Mouse (Mus musculus): ENCODE results near the gene Utrn. TPM values are rescaled to one million over a fixed set of nuclear protein-coding genes. Genes with fewer than 3 reads are reported as not detected.

Gene Utrn
- 44.3 and 49.7 TPM in 2 replicates for polyA plus RNA-seq (2014; fragmentation: Nextera tagmentation; extraction: Ambion mirVana)

- Histone ChIP-seq H3K36me3 (ENCODE audit: control insufficient read depth, insufficient read depth, low read length) (no peaks in the 10 kb centered on the region), H3K9ac (ENCODE audit: low read length) (peak within 1 kb of the TSS; percentile 87), H3K9me3 (ENCODE audit: control insufficient read depth, low read length) (no peaks in the 10 kb centered on the region), H3K4me3 (ENCODE audit: low read depth, low read length) (peak within 1 kb of the TSS; percentile 70), H3K27me3 (ENCODE audit: control insufficient read depth, insufficient read depth, low read length) (no peaks in the 10 kb centered on the region), H3K4me2 (ENCODE audit: low read depth, low read length, severe bottlenecking) (peak within 1 kb of the TSS; percentile 95), H3K27ac (ENCODE audit: low read depth, low read length) (peak within 1 kb of the TSS; percentile 57), H3K4me1 (replicated peaks; ENCODE audit: control insufficient read depth, insufficient read depth, low read length) (no peaks in the 10 kb centered on the region; the same call in 1 of the 2 replicates)
- peak; percentile 92 for DNase-seq (ENCODE audit: low spot score)
- ATAC-seq (replicated peaks; ENCODE audit: low FRiP score): peak; percentile 91
- WGBS: under 1% methylated on average over 75 of the region's 77 CpGs
Measured at GRCm38 (mm10) chr10:12869029-12869671, at the start of gene Utrn. TSS of gene Utrn (minus strand) at chr10:12869365.

GRCm38 (mm10) chr10:12917626-12918025 lies 48.5 kb upstream of the Utrn start:
- H3K27me3 ChIP-seq (ENCODE audit: control insufficient read depth, insufficient read depth, low read length): no peaks in the 10 kb centered on the region
- H3K9ac ChIP-seq (ENCODE audit: low read length): no peak overlapping the region
- no peaks in the 10 kb centered on the region for H3K4me1 ChIP-seq (replicated peaks; ENCODE audit: control insufficient read depth, insufficient read depth, low read length)
- DNase-seq (ENCODE audit: low spot score) (no peak), ATAC-seq (replicated peaks; ENCODE audit: low FRiP score) (no peak)
- H3K9me3 ChIP-seq (ENCODE audit: control insufficient read depth, low read length): no peaks in the 10 kb centered on the region
- WGBS: 31% methylated on average over 1 of the region's 1 CpGs
- no peak overlapping the region for H3K4me2 ChIP-seq (ENCODE audit: low read depth, low read length, severe bottlenecking)
- H3K4me3 ChIP-seq (ENCODE audit: low read depth, low read length): no peak overlapping the region
- no peaks in the 10 kb centered on the region for H3K36me3 ChIP-seq (ENCODE audit: control insufficient read depth, insufficient read depth, low read length)
- H3K27ac ChIP-seq (ENCODE audit: low read depth, low read length): no peak overlapping the region

DNA sequence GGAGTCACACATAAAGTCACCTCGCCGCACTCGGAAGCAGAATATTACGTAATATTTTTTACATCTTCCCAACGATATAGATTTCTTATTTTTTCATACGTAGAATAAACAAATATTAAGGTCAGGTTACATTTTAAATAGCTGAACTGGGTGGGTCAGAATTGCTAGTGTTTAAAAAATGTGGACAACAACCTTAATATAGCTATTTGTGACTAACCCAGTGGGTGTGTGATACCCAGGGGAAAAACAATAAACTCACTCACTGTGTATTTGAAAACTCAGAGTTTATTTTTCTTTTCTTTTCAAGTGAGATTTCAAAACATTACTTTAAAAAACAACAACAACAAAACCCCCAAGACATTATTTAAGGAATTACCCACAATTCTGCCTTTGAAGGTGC lies 47.2 kb upstream of the Utrn start:
- H3K4me3 ChIP-seq (ENCODE audit: low read depth, low read length): no peak overlapping the region
- H3K4me2 ChIP-seq (ENCODE audit: low read depth, low read length, severe bottlenecking): no peak overlapping the region
- WGBS: 94% methylated on average over 6 of the region's 6 CpGs

GRCm38 (mm10) chr10:12915826-12916225 lies 46.7 kb upstream of the Utrn start:
- no peak for ATAC-seq (replicated peaks; ENCODE audit: low FRiP score)
- peak; percentile 51 for DNase-seq (ENCODE audit: low spot score)
- no peak overlapping the region for H3K27ac ChIP-seq (ENCODE audit: low read depth, low read length)
- no peaks in the 10 kb centered on the region for H3K4me1 ChIP-seq (replicated peaks; ENCODE audit: control insufficient read depth, insufficient read depth, low read length)
- no peak overlapping the region for H3K4me3 ChIP-seq (ENCODE audit: low read depth, low read length)
- no peak overlapping the region for H3K4me2 ChIP-seq (ENCODE audit: low read depth, low read length, severe bottlenecking)
- no peak overlapping the region for H3K9ac ChIP-seq (ENCODE audit: low read length)
- H3K27me3 ChIP-seq (ENCODE audit: control insufficient read depth, insufficient read depth, low read length): no peaks in the 10 kb centered on the region
- 83% methylated on average over 7 of the region's 7 CpGs for WGBS
- H3K36me3 ChIP-seq (ENCODE audit: control insufficient read depth, insufficient read depth, low read length): no peaks in the 10 kb centered on the region
- H3K9me3 ChIP-seq (ENCODE audit: control insufficient read depth, low read length): no peaks in the 10 kb centered on the region

More for the DNA sequence above, 47.2 kb upstream of the Utrn start:
- Histone ChIP-seq H3K9me3 (ENCODE audit: control insufficient read depth, low read length) (no peaks in the 10 kb centered on the region), H3K27ac (ENCODE audit: low read depth, low read length) (no peak overlapping the region), H3K9ac (ENCODE audit: low read length) (no peak overlapping the region), H3K27me3 (ENCODE audit: control insufficient read depth, insufficient read depth, low read length) (no peaks in the 10 kb centered on the region), H3K36me3 (ENCODE audit: control insufficient read depth, insufficient read depth, low read length) (no peaks in the 10 kb centered on the region), H3K4me1 (replicated peaks; ENCODE audit: control insufficient read depth, insufficient read depth, low read length) (no peaks in the 10 kb centered on the region)
- ATAC-seq (replicated peaks; ENCODE audit: low FRiP score) (no peak), DNase-seq (ENCODE audit: low spot score) (no peak)

GRCm38 (mm10) chr10:12914203-12914602 lies 45.0 kb upstream of the Utrn start:
- Histone ChIP-seq H3K4me2 (ENCODE audit: low read depth, low read length, severe bottlenecking) (no peak overlapping the region), H3K4me3 (ENCODE audit: low read depth, low read length) (no peak overlapping the region), H3K4me1 (replicated peaks; ENCODE audit: control insufficient read depth, insufficient read depth, low read length) (no peaks in the 10 kb centered on the region), H3K27me3 (ENCODE audit: control insufficient read depth, insufficient read depth, low read length) (no peaks in the 10 kb centered on the region), H3K9me3 (ENCODE audit: control insufficient read depth, low read length) (no peaks in the 10 kb centered on the region), H3K27ac (ENCODE audit: low read depth, low read length) (no peak overlapping the region), H3K9ac (ENCODE audit: low read length) (no peak overlapping the region), H3K36me3 (ENCODE audit: control insufficient read depth, insufficient read depth, low read length) (no peaks in the 10 kb centered on the region)
- no peak for ATAC-seq (replicated peaks; ENCODE audit: low FRiP score)
- DNase-seq (ENCODE audit: low spot score): peak; percentile 35
- WGBS: 94% methylated on average over 1 of the region's 1 CpGs

DNA sequence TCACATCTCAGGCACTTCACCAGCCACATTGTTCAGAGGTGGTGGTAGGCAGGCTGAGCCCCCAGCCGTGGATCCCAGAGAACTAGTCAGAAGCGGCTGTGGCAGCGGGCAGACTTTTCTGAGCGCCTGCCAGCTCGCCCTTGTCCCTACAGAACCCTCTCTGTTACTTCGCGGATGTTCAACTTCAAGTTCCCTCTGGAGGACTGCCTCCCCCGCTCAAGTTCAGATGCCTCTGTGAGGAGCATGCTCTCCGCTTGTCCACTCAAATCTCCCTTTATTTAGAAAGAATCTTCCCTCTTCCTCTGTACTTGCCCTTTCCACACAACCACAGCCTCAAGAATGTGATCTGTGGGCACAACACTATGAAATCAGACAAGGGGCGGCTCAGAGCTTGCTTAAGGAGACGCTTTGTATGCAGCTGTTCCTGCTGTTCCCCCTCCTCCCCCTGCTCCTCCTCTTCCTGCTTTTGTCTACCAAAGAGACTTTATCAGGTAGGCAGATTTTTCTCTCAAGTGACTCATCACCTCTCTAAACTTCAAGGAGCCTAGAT lies 42.9 kb upstream of the Utrn start:
- Histone ChIP-seq H3K9me3 (ENCODE audit: control insufficient read depth, low read length) (no peaks in the 10 kb centered on the region), H3K9ac (ENCODE audit: low read length) (no peak overlapping the region), H3K27me3 (ENCODE audit: control insufficient read depth, insufficient read depth, low read length) (no peaks in the 10 kb centered on the region), H3K27ac (ENCODE audit: low read depth, low read length) (no peak overlapping the region), H3K36me3 (ENCODE audit: control insufficient read depth, insufficient read depth, low read length) (no peaks in the 10 kb centered on the region), H3K4me1 (replicated peaks; ENCODE audit: control insufficient read depth, insufficient read depth, low read length) (no peaks in the 10 kb centered on the region), H3K4me2 (ENCODE audit: low read depth, low read length, severe bottlenecking) (no peak overlapping the region), H3K4me3 (ENCODE audit: low read depth, low read length) (no peak overlapping the region)
- DNase-seq (ENCODE audit: low spot score) (peak; percentile 45), ATAC-seq (replicated peaks; ENCODE audit: low FRiP score) (no peak)
- WGBS: 80% methylated on average over 11 of the region's 11 CpGs

DNA sequence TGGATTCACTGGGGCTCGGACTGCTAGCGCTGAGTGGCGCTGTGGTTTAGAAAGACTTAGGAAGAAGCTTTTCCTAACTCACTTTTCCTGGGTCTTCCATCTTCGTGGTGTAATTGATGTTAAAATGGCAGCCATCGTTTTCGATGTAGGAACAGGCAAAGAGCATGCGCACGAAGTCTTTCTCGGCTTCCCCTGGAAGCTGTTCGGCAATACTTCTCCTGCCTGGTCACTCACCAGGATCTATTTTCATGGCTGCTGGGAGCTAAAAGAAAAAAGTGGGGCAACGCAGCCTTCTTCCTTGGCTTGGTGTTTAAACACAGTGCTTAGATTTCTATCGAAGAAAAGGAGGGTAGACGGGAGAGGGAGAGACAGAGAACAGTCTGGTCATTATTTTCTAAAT lies 42.3 kb upstream of the Utrn start:
- H3K27me3 ChIP-seq (ENCODE audit: control insufficient read depth, insufficient read depth, low read length): no peaks in the 10 kb centered on the region
- H3K4me3 ChIP-seq (ENCODE audit: low read depth, low read length): no peak overlapping the region
- H3K36me3 ChIP-seq (ENCODE audit: control insufficient read depth, insufficient read depth, low read length): no peaks in the 10 kb centered on the region
- H3K27ac ChIP-seq (ENCODE audit: low read depth, low read length): no peak overlapping the region
- DNase-seq (ENCODE audit: low spot score): no peak
- 90% methylated on average over 13 of the region's 13 CpGs for whole genome bisulfite sequencing
- H3K4me2 ChIP-seq (ENCODE audit: low read depth, low read length, severe bottlenecking): no peak overlapping the region
- no peak overlapping the region for H3K9ac ChIP-seq (ENCODE audit: low read length)
- H3K9me3 ChIP-seq (ENCODE audit: control insufficient read depth, low read length): no peaks in the 10 kb centered on the region
- ATAC-seq (replicated peaks; ENCODE audit: low FRiP score): no peak
- no peaks in the 10 kb centered on the region for H3K4me1 ChIP-seq (replicated peaks; ENCODE audit: control insufficient read depth, insufficient read depth, low read length)

DNA sequence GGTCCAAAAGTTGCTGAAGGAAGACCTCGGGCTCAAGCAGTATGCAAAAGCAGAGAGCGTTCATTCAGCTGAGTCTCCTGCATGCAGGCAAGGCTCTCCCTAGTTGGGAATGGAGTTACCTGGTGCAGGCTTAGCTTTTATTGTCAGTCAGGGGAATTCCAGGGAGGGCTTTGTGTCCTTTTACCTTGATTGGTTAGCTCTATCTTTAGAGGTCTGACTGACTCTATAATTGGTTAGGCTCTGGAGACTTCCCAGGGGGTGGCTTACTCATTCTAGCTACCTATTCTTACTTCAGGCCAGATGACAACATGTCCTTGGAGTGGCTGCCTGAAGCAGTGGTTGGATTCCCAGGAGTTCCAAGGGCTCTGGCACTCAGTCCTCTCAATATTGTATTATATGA lies 40.7 kb upstream of the Utrn start:
- Histone ChIP-seq H3K27ac (ENCODE audit: low read depth, low read length) (no peak overlapping the region), H3K4me1 (replicated peaks; ENCODE audit: control insufficient read depth, insufficient read depth, low read length) (no peaks in the 10 kb centered on the region), H3K9ac (ENCODE audit: low read length) (no peak overlapping the region), H3K4me3 (ENCODE audit: low read depth, low read length) (no peak overlapping the region), H3K27me3 (ENCODE audit: control insufficient read depth, insufficient read depth, low read length) (no peaks in the 10 kb centered on the region), H3K9me3 (ENCODE audit: control insufficient read depth, low read length) (no peaks in the 10 kb centered on the region), H3K4me2 (ENCODE audit: low read depth, low read length, severe bottlenecking) (no peak overlapping the region), H3K36me3 (ENCODE audit: control insufficient read depth, insufficient read depth, low read length) (no peaks in the 10 kb centered on the region)
- DNase-seq (ENCODE audit: low spot score) (no peak), ATAC-seq (replicated peaks; ENCODE audit: low FRiP score) (no peak)
- 89% methylated on average over 2 of the region's 2 CpGs for WGBS

DNA sequence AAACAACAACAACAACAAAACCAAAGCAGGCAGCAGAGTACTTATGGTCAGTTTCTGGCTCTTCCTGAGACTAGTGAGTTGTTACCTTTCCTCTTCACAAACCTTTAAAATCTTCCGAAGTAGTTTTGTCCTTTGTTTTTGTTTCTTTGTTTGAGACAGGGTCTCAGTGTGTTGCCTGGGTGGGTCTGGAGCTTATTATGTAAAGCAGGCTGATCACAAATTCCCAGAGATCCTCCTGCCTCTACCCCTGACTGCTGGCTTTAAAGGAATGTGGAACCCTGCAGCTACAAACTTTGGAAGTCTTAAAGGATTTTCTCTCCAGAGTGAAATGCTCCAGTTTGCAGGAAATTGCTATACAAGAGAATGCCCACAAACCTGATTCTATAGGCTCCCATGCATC lies 40.0 kb upstream of the Utrn start:
- Histone ChIP-seq H3K4me1 (replicated peaks; ENCODE audit: control insufficient read depth, insufficient read depth, low read length) (no peaks in the 10 kb centered on the region), H3K4me3 (ENCODE audit: low read depth, low read length) (no peak overlapping the region), H3K9ac (ENCODE audit: low read length) (no peak overlapping the region), H3K27ac (ENCODE audit: low read depth, low read length) (no peak overlapping the region), H3K36me3 (ENCODE audit: control insufficient read depth, insufficient read depth, low read length) (no peaks in the 10 kb centered on the region), H3K9me3 (ENCODE audit: control insufficient read depth, low read length) (no peaks in the 10 kb centered on the region), H3K27me3 (ENCODE audit: control insufficient read depth, insufficient read depth, low read length) (no peaks in the 10 kb centered on the region), H3K4me2 (ENCODE audit: low read depth, low read length, severe bottlenecking) (no peak overlapping the region)
- DNase-seq (ENCODE audit: low spot score) (no peak), ATAC-seq (replicated peaks; ENCODE audit: low FRiP score) (no peak)
- WGBS: 24% methylated on average over 1 of the region's 1 CpGs

All from forebrain, embryonic 11.5 days (tissue).